Mouse (Mus musculus) kidney, embryonic 15.5 days (tissue): ENCODE results near the gene Snrnp35. TPM values are rescaled to one million over a fixed set of nuclear protein-coding genes. Genes with fewer than 3 reads are reported as not detected.

ENCODE experiments used
- ATAC-seq: fragments of 200-750 bp; cut with Nextera tagmentation; replicated peaks from 2 replicates; pipeline ENCODE4 v1.8.0; 2017; ENCODE audit warnings: moderate TSS enrichment; ENCODE audit not compliant: low FRiP score
- H3K27ac ChIP-seq: fragments of 300-500 bp; sonication (generic); 2 replicates; pipeline ENCODE4 v1.5.1; 2015; ENCODE audit warnings: mild to moderate bottlenecking, inconsistent platforms
- H3K27me3 ChIP-seq: fragments of 300-500 bp; sonication (generic); 2 replicates; pipeline ENCODE4 v1.6.1; 2015; ENCODE audit warnings: inconsistent platforms
- H3K36me3 ChIP-seq: fragments of 300-500 bp; sonication (generic); 2 replicates; pipeline ENCODE4 v1.6.1; 2015; ENCODE audit warnings: inconsistent platforms
- H3K4me1 ChIP-seq: fragments of 300-500 bp; sonication (generic); 2 replicates; pipeline ENCODE4 v1.6.1; 2015; ENCODE audit warnings: inconsistent platforms
- H3K4me2 ChIP-seq: fragments of 300-500 bp; sonication (generic); 2 replicates; pipeline ENCODE4 v1.6.1; 2015; ENCODE audit warnings: moderate library complexity, mild to moderate bottlenecking, inconsistent platforms
- H3K4me3 ChIP-seq: fragments of 300-500 bp; sonication (generic); replicated peaks from 2 replicates; pipeline ENCODE4 v1.5.1; 2015; ENCODE audit warnings: mild to moderate bottlenecking, inconsistent platforms
- H3K9ac ChIP-seq: fragments of 300-500 bp; sonication (generic); 2 replicates; pipeline ENCODE4 v1.6.1; 2015; ENCODE audit warnings: mild to moderate bottlenecking, inconsistent platforms
- H3K9me3 ChIP-seq: fragments of 300-500 bp; sonication (generic); replicated peaks from 2 replicates; pipeline ENCODE4 v1.6.1; 2016; ENCODE audit warnings: inconsistent platforms
- WGBS: fragments of 180-500 bp; shearing (Covaris S2); methylation state at CpG from one replicate; pipeline ENCODE4 v1.1.7; 2015; ENCODE audit warnings: mixed read lengths; 5-methylcytosine and 5-hydroxymethylcytosine counted together
- polyA plus RNA-seq: library from polyadenylated mRNA; unstranded; fragments of >200 nt; fragmentation: Nextera tagmentation; extraction: Ambion mirVana; gene quantifications from 2 replicates; pipeline ENCODE4 v1.2.1, GENCODE M21; 2015

Snrnp35 gene
- polyA plus RNA-seq, 1 experiment from 2014 or later = 27.4 TPM

- no peaks in the 10 kb centered on the region for H3K4me1 ChIP-seq
- no peak overlapping the region for H3K27ac ChIP-seq
- peaks cover 53% of the 10 kb centered on the region for H3K36me3 ChIP-seq
- no peak overlapping the region for H3K4me2 ChIP-seq
- WGBS = 93% methylated on average over 1 of the region's 1 CpGs
- ATAC-seq = no peak
- no peaks in the 10 kb centered on the region for H3K27me3 ChIP-seq
- no peak overlapping the region for H3K9ac ChIP-seq
- H3K9me3 ChIP-seq = no peaks in the 10 kb centered on the region
- no peak overlapping the region for H3K4me3 ChIP-seq
Observed at GRCm38 (mm10) chr5:124467766-124468165, 15.2 kb upstream of the Snrnp35 start.

GRCm38 (mm10) chr5:124468365-124468764 is 14.6 kb upstream of the Snrnp35 start:
- peaks cover 47% of the 10 kb centered on the region for H3K36me3 ChIP-seq
- 90% methylated on average over 7 of the region's 7 CpGs for WGBS

GRCm38 (mm10) chr5:124469486-124469885 is 13.4 kb upstream of the Snrnp35 start:
- peaks cover 40% of the 10 kb centered on the region for H3K36me3 ChIP-seq
- H3K27ac ChIP-seq = no peak overlapping the region
- H3K4me2 ChIP-seq = no peak overlapping the region
- H3K27me3 ChIP-seq = no peaks in the 10 kb centered on the region
- no peaks in the 10 kb centered on the region for H3K9me3 ChIP-seq
- H3K4me3 ChIP-seq = no peak overlapping the region
- 92% methylated on average over 6 of the region's 6 CpGs for WGBS
- no peaks in the 10 kb centered on the region for H3K4me1 ChIP-seq
- no peak for ATAC-seq
- H3K9ac ChIP-seq = no peak overlapping the region

More at GRCm38 (mm10) chr5:124468365-124468764, 14.6 kb upstream of the Snrnp35 start:
- H3K4me3 ChIP-seq = no peak overlapping the region
- H3K9ac ChIP-seq = no peak overlapping the region
- H3K4me1 ChIP-seq = no peaks in the 10 kb centered on the region
- H3K9me3 ChIP-seq = no peaks in the 10 kb centered on the region
- no peak for ATAC-seq
- no peaks in the 10 kb centered on the region for H3K27me3 ChIP-seq
- no peak overlapping the region for H3K27ac ChIP-seq
- H3K4me2 ChIP-seq = no peak overlapping the region

- Histone ChIP-seq H3K9ac (no peak overlapping the region), H3K4me3 (no peak overlapping the region), H3K27ac (0 out of 2 replicates have a peak overlapping the region, but pooled peaks have one; percentile 24), H3K36me3 (peaks cover 40% of the 10 kb centered on the region), H3K4me1 (peaks cover 5% of the 10 kb centered on the region), H3K4me2 (no peak overlapping the region), H3K27me3 (no peaks in the 10 kb centered on the region), H3K9me3 (no peaks in the 10 kb centered on the region)
- ATAC-seq = no peak
- WGBS = 74% methylated on average over 6 of the region's 6 CpGs
Observed at GRCm38 (mm10) chr5:124470591-124471171, 12.3 kb upstream of the Snrnp35 start.

GRCm38 (mm10) chr5:124478873-124479204 is 4.1 kb upstream of the Snrnp35 start:
- peak overlapping the region; percentile 81; the same call in 1 of the 2 replicates for H3K4me3 ChIP-seq
- H3K4me1 ChIP-seq = peaks cover 26% of the 10 kb centered on the region
- H3K36me3 ChIP-seq = no peaks in the 10 kb centered on the region
- H3K27me3 ChIP-seq = no peaks in the 10 kb centered on the region
- peak overlapping the region; percentile 87 for H3K27ac ChIP-seq
- H3K4me2 ChIP-seq = peak overlapping the region; percentile 84; the same call in 1 of the 2 replicates
- H3K9ac ChIP-seq = no peak overlapping the region
- no peak for ATAC-seq
- no peaks in the 10 kb centered on the region for H3K9me3 ChIP-seq
- WGBS = 75% methylated on average over 1 of the region's 1 CpGs

GRCm38 (mm10) chr5:124480119-124480518 is 2.8 kb upstream of the Snrnp35 start:
- Histone ChIP-seq H3K27ac (no peak overlapping the region), H3K4me1 (peaks cover 35% of the 10 kb centered on the region), H3K4me2 (no peak overlapping the region), H3K27me3 (no peaks in the 10 kb centered on the region), H3K4me3 (no peak overlapping the region), H3K36me3 (no peaks in the 10 kb centered on the region), H3K9ac (no peak overlapping the region), H3K9me3 (no peaks in the 10 kb centered on the region)
- WGBS = 55% methylated on average over 4 of the region's 4 CpGs
- ATAC-seq = no peak

GRCm38 (mm10) chr5:124481714-124482113 is 1.2 kb upstream of the Snrnp35 start:
- Histone ChIP-seq H3K4me2 (no peak overlapping the region), H3K9me3 (no peaks in the 10 kb centered on the region), H3K9ac (no peak overlapping the region), H3K27ac (no peak overlapping the region), H3K36me3 (peaks cover 3% of the 10 kb centered on the region; the same call in 1 of the 2 replicates), H3K4me1 (peaks cover 23% of the 10 kb centered on the region), H3K4me3 (no peak overlapping the region), H3K27me3 (no peaks in the 10 kb centered on the region)
- no peak for ATAC-seq
- WGBS = 94% methylated on average over 4 of the region's 4 CpGs

GRCm38 (mm10) chr5:124482436-124482965 is 433 bp upstream of the Snrnp35 start:
- H3K27ac ChIP-seq = peak overlapping the region; percentile 99
- H3K4me3 ChIP-seq = peak overlapping the region; percentile 63
- no peak for ATAC-seq
- 1% methylated on average over 13 of the region's 13 CpGs for WGBS
- peak overlapping the region; percentile 69 for H3K4me2 ChIP-seq
- H3K9ac ChIP-seq = peak overlapping the region; percentile 64
- H3K36me3 ChIP-seq = peaks cover 6% of the 10 kb centered on the region; the same call in 1 of the 2 replicates
- H3K4me1 ChIP-seq = peaks cover 20% of the 10 kb centered on the region
- no peaks in the 10 kb centered on the region for H3K27me3 ChIP-seq
- no peaks in the 10 kb centered on the region for H3K9me3 ChIP-seq

- WGBS = 8% methylated on average over 15 of the region's 15 CpGs
- peaks cover 7% of the 10 kb centered on the region; the same call in 1 of the 2 replicates for H3K36me3 ChIP-seq
Observed at GRCm38 (mm10) chr5:124483655-124484396, 892 bp downstream of the Snrnp35 start.

GRCm38 (mm10) chr5:124485654-124486053 is 2.7 kb downstream of the Snrnp35 start:
- Histone ChIP-seq H3K4me3 (no peak overlapping the region), H3K4me1 (peaks cover 13% of the 10 kb centered on the region), H3K36me3 (peaks cover 22% of the 10 kb centered on the region), H3K9ac (no peak overlapping the region), H3K9me3 (no peaks in the 10 kb centered on the region), H3K27ac (no peak overlapping the region), H3K4me2 (no peak overlapping the region), H3K27me3 (no peaks in the 10 kb centered on the region)
- no peak for ATAC-seq
- 85% methylated on average over 5 of the region's 5 CpGs for WGBS

More at GRCm38 (mm10) chr5:124483655-124484396, 892 bp downstream of the Snrnp35 start:
- H3K4me2 ChIP-seq = peak overlapping the region; percentile 69
- no peaks in the 10 kb centered on the region for H3K9me3 ChIP-seq
- peaks cover 16% of the 10 kb centered on the region for H3K4me1 ChIP-seq
- peak overlapping the region; percentile 99 for H3K27ac ChIP-seq
- no peaks in the 10 kb centered on the region for H3K27me3 ChIP-seq
- H3K9ac ChIP-seq = peak overlapping the region; percentile 64
- peak overlapping the region; percentile 63 for H3K4me3 ChIP-seq
- ATAC-seq = peak; percentile 55; the same call in 1 of the 2 replicates

GRCm38 (mm10) chr5:124488885-124489284 is 6.0 kb downstream of the Snrnp35 start:
- ATAC-seq = no peak
- H3K27me3 ChIP-seq = no peaks in the 10 kb centered on the region
- peaks cover 9% of the 10 kb centered on the region for H3K4me1 ChIP-seq
- H3K9ac ChIP-seq = no peak overlapping the region
- H3K27ac ChIP-seq = no peak overlapping the region
- H3K4me2 ChIP-seq = no peak overlapping the region
- H3K9me3 ChIP-seq = no peaks in the 10 kb centered on the region
- 62% methylated on average over 3 of the region's 3 CpGs for WGBS
- H3K4me3 ChIP-seq = no peak overlapping the region
- H3K36me3 ChIP-seq = peaks cover 54% of the 10 kb centered on the region

- no peak overlapping the region for H3K4me3 ChIP-seq
- no peak for ATAC-seq
- no peaks in the 10 kb centered on the region for H3K9me3 ChIP-seq
- H3K4me1 ChIP-seq = no peaks in the 10 kb centered on the region
- H3K9ac ChIP-seq = no peak overlapping the region
- no peak overlapping the region for H3K4me2 ChIP-seq
- no peaks in the 10 kb centered on the region for H3K27me3 ChIP-seq
- H3K36me3 ChIP-seq = peaks cover 78% of the 10 kb centered on the region
- WGBS = 92% methylated on average over 4 of the region's 4 CpGs
- 0 out of 2 replicates have a peak overlapping the region, but pooled peaks have one; percentile 2 for H3K27ac ChIP-seq
Observed at GRCm38 (mm10) chr5:124491732-124492131, 8.8 kb downstream of the Snrnp35 start.
